Mouse (Mus musculus): Measurements from ENCODE around the gene Adra2a. TPM values are rescaled to one million over a fixed set of nuclear protein-coding genes. Genes with fewer than 3 reads are reported as not detected.

Adra2a gene
- polyA plus RNA-seq, 1 experiment: not detected

Other genes with a start within 250 kb of the Adra2a start
- gene Pdcd4, start 151.9 kb upstream of the Adra2a start, polyA plus RNA-seq (2012; ENCODE audit: insufficient read depth, insufficient read length, missing spikeins): 32.7 and 33.8 TPM in 2 replicates
- gene Shoc2, start 99.8 kb upstream of the Adra2a start, polyA plus RNA-seq (2012; ENCODE audit: insufficient read depth, insufficient read length, missing spikeins): 24.7 and 35.9 TPM in 2 replicates
- gene Bbip1, start 99.5 kb upstream of the Adra2a start, polyA plus RNA-seq (2012; ENCODE audit: insufficient read depth, insufficient read length, missing spikeins): 61.0 and 70.1 TPM in 2 replicates